Mouse (Mus musculus) small intestine, adult 2 months (tissue): ENCODE results near the gene Srgap3. TPM values are rescaled to one million over a fixed set of nuclear protein-coding genes. Genes with fewer than 3 reads are reported as not detected.

Experiments
- H3K27ac ChIP-seq: fragments of 200-500 bp; 2 replicates; pipeline ENCODE4 v1.5.1; 2012; ENCODE audit warnings: low read depth, low read length, control low read depth, inconsistent platforms; ENCODE audit not compliant: insufficient read depth
- H3K27me3 ChIP-seq: fragments of 200-500 bp; 2 replicates; pipeline ENCODE4 v1.6.1; 2012; ENCODE audit warnings: mild to moderate bottlenecking, moderate library complexity, low read length, inconsistent platforms; ENCODE audit not compliant: control insufficient read depth, insufficient read depth
- H3K36me3 ChIP-seq: fragments of 200-500 bp; 2 replicates; pipeline ENCODE4 v1.6.1; 2012; ENCODE audit warnings: mild to moderate bottlenecking, low read length, control low read depth, inconsistent platforms; ENCODE audit not compliant: control insufficient read depth, insufficient read depth
- H3K4me1 ChIP-seq: fragments of 200-500 bp; 2 replicates; pipeline ENCODE4 v1.6.1; 2012; ENCODE audit warnings: low read length, inconsistent platforms, mixed read lengths; ENCODE audit not compliant: control insufficient read depth, insufficient read depth, insufficient read length
- H3K4me3 ChIP-seq: fragments of 200-500 bp; 2 replicates; pipeline ENCODE4 v1.5.1; 2012; ENCODE audit warnings: low read depth, mild to moderate bottlenecking, control low read depth, inconsistent platforms, low read length, moderate library complexity
- CTCF ChIP-seq: fragments of 200-500 bp; IDR thresholded peaks from 2 replicates; pipeline ENCODE4 v1.5.1; 2012; ENCODE audit warnings: low read depth, mild to moderate bottlenecking, control low read depth, inconsistent platforms, low read length, moderate library complexity, mixed read lengths; ENCODE audit not compliant: insufficient replicate concordance, insufficient read length; ENCODE audit errors: extremely low read depth
- POLR2A ChIP-seq: fragments of 200-500 bp; IDR thresholded peaks from 2 replicates; pipeline ENCODE4 v1.6.1; 2012; ENCODE audit warnings: low read depth, mild to moderate bottlenecking, control low read depth, inconsistent platforms, low read length, moderate library complexity
- WGBS: fragments of 180-500 bp; shearing (Covaris S2); methylation state at CpG from one replicate; pipeline ENCODE4 v1.1.7; 2018; 5-methylcytosine and 5-hydroxymethylcytosine counted together
- polyA plus RNA-seq: library from polyadenylated mRNA; depleted of rRNA; stranded (reverse); fragments of >200 nt; gene quantifications from 2 replicates; pipeline ENCODE4 v1.2.3, GENCODE M21; 2012

Srgap3 gene
- polyA plus RNA-seq, 1 experiment: 0.63 TPM

- no peaks in the 10 kb centered on the region for H3K27me3 ChIP-seq
- H3K4me1 ChIP-seq: no peaks in the 10 kb centered on the region
- no peaks in the 10 kb centered on the region for H3K36me3 ChIP-seq
- TF ChIP-seq CTCF (no peak), POLR2A (no peak)
- 92% methylated on average over 2 of the region's 2 CpGs for WGBS
- H3K27ac ChIP-seq: no peak overlapping the region
- H3K4me3 ChIP-seq: no peak overlapping the region
These were observed 2.2 kb upstream of the Srgap3 start for GRCm38 (mm10) chr6:112949220-112949619.

- TF ChIP-seq POLR2A (no peak), CTCF (no peak)
- H3K36me3 ChIP-seq: no peaks in the 10 kb centered on the region
These were observed 1.4 kb upstream of the Srgap3 start for GRCm38 (mm10) chr6:112948416-112948815.

GRCm38 (mm10) chr6:112946021-112946811, 850 bp downstream of the Srgap3 start:
- H3K27me3 ChIP-seq: no peaks in the 10 kb centered on the region
- no peaks in the 10 kb centered on the region for H3K4me1 ChIP-seq
- TF ChIP-seq POLR2A: no peak
- TF ChIP-seq CTCF: no peak
- peak overlapping the region; percentile 66 for H3K4me3 ChIP-seq
- H3K27ac ChIP-seq: no peak overlapping the region
- 19% methylated on average over 12 of the region's 12 CpGs for WGBS
- no peaks in the 10 kb centered on the region for H3K36me3 ChIP-seq

More at GRCm38 (mm10) chr6:112948416-112948815, 1.4 kb upstream of the Srgap3 start:
- Histone ChIP-seq H3K4me1 (no peaks in the 10 kb centered on the region), H3K4me3 (no peak overlapping the region), H3K27me3 (no peaks in the 10 kb centered on the region), H3K27ac (no peak overlapping the region)
- 89% methylated on average over 2 of the region's 2 CpGs for WGBS

GRCm38 (mm10) chr6:112945181-112945751, 1.8 kb downstream of the Srgap3 start:
- Histone ChIP-seq H3K27me3 (no peaks in the 10 kb centered on the region), H3K4me3 (peak overlapping the region; percentile 19), H3K27ac (no peak overlapping the region)

GRCm38 (mm10) chr6:112943596-112944245, 3.3 kb downstream of the Srgap3 start:
- Histone ChIP-seq H3K36me3 (no peaks in the 10 kb centered on the region), H3K4me1 (no peaks in the 10 kb centered on the region), H3K27me3 (no peaks in the 10 kb centered on the region), H3K27ac (no peak overlapping the region), H3K4me3 (no peak overlapping the region)
- TF ChIP-seq POLR2A (no peak), CTCF (no peak)
- WGBS: 72% methylated on average over 9 of the region's 9 CpGs

More at GRCm38 (mm10) chr6:112945181-112945751, 1.8 kb downstream of the Srgap3 start:
- 66% methylated on average over 14 of the region's 14 CpGs for WGBS
- Histone ChIP-seq H3K4me1 (no peaks in the 10 kb centered on the region), H3K36me3 (no peaks in the 10 kb centered on the region)
- no peak for TF ChIP-seq POLR2A
- TF ChIP-seq CTCF: no peak

- 85% methylated on average over 9 of the region's 9 CpGs for WGBS
- H3K36me3 ChIP-seq: no peaks in the 10 kb centered on the region
- no peak overlapping the region for H3K4me3 ChIP-seq
- no peaks in the 10 kb centered on the region for H3K27me3 ChIP-seq
- H3K27ac ChIP-seq: no peak overlapping the region
- TF ChIP-seq POLR2A (no peak), CTCF (no peak)
- H3K4me1 ChIP-seq: no peaks in the 10 kb centered on the region
These were observed 7.8 kb downstream of the Srgap3 start for GRCm38 (mm10) chr6:112939281-112939680.

GRCm38 (mm10) chr6:112937791-112938190, 9.3 kb downstream of the Srgap3 start:
- Histone ChIP-seq H3K36me3 (no peaks in the 10 kb centered on the region), H3K4me3 (no peak overlapping the region), H3K27ac (no peak overlapping the region), H3K4me1 (no peaks in the 10 kb centered on the region), H3K27me3 (no peaks in the 10 kb centered on the region)
- TF ChIP-seq POLR2A (no peak), CTCF (no peak)
- 97% methylated on average over 2 of the region's 2 CpGs for WGBS
